Mouse (Mus musculus) adrenal gland, adult 2 months (tissue): ENCODE measurements around the gene Zc3h12a. TPM values are rescaled to one million over a fixed set of nuclear protein-coding genes. Genes with fewer than 3 reads are reported as not detected.

Experiments used
- DNase-seq: peaks from one replicate; pipeline ENCODE4 v3.0.0; 2021
- long read RNA-seq: library from polyadenylated mRNA; stranded (forward); transcript quantifications from one replicate; pipeline ENCODE4 v2.0.0, GENCODE M21; 2021
- polyA plus RNA-seq: library from polyadenylated mRNA; depleted of rRNA; stranded (reverse); fragments of >200 nt; gene quantifications from 2 replicates; pipeline ENCODE4 v1.2.3, GENCODE M21; 2012; rRNA removed
- total RNA-seq, 2 experiments: library from RNA; stranded (reverse); gene quantifications; 2 replicates each; pipeline ENCODE4 v1.2.3; 2021

The Zc3h12a gene
- 1 to 10 TPM; 6.0 to 7.0 TPM for total RNA-seq
- polyA plus RNA-seq = 7.8 and 8.9 TPM in 2 replicates
- long read RNA-seq, transcript Zc3h12a-201 (6 exons, 2,755 nt) = major isoform, 6 of 6 reads
- long read RNA-seq, partial matches to known transcripts = 0 of 6 reads
- long read RNA-seq, other reads (novel, unspliced or antisense) = 0 of 6 reads

GRCm38 (mm10) chr4:125127305-125128084 is at the start of gene Zc3h12a:
TSS of gene Zc3h12a (minus strand) at chr4:125127840.
- peak; percentile 96 for DNase-seq

- no peak for DNase-seq
Observed at GRCm38 (mm10) chr4:125176639-125177165, 49.1 kb upstream of the Zc3h12a start.

- DNase-seq = no peak
Observed at GRCm38 (mm10) chr4:125176190-125176589, 48.5 kb upstream of the Zc3h12a start.

GRCm38 (mm10) chr4:125175591-125175990 is 48.0 kb upstream of the Zc3h12a start:
- peak; percentile 83 for DNase-seq

- no peak for DNase-seq
Observed at GRCm38 (mm10) chr4:125174516-125175185, 47.0 kb upstream of the Zc3h12a start.

- DNase-seq = no peak
Observed at GRCm38 (mm10) chr4:125173150-125173549, 45.5 kb upstream of the Zc3h12a start.

GRCm38 (mm10) chr4:125172736-125173135 is 45.1 kb upstream of the Zc3h12a start:
- DNase-seq = no peak

GRCm38 (mm10) chr4:125167723-125168122 is 40.1 kb upstream of the Zc3h12a start:
- no peak for DNase-seq

GRCm38 (mm10) chr4:125164861-125165260 is 37.2 kb upstream of the Zc3h12a start:
- DNase-seq = no peak

GRCm38 (mm10) chr4:125162701-125163100 is 35.1 kb upstream of the Zc3h12a start:
- no peak for DNase-seq

GRCm38 (mm10) chr4:125161392-125161791 is 33.8 kb upstream of the Zc3h12a start:
- no peak for DNase-seq

GRCm38 (mm10) chr4:125160951-125161331 is 33.3 kb upstream of the Zc3h12a start:
- no peak for DNase-seq

GRCm38 (mm10) chr4:125160320-125160950 is 32.8 kb upstream of the Zc3h12a start:
- DNase-seq = peak; percentile 91

GRCm38 (mm10) chr4:125158581-125159317 is 31.1 kb upstream of the Zc3h12a start:
- DNase-seq = peak; percentile 67

- DNase-seq = peak; percentile 54
Observed at GRCm38 (mm10) chr4:125158081-125158480, 30.4 kb upstream of the Zc3h12a start.

GRCm38 (mm10) chr4:125157322-125157721 is 29.7 kb upstream of the Zc3h12a start:
- no peak for DNase-seq

GRCm38 (mm10) chr4:125155646-125156045 is 28.0 kb upstream of the Zc3h12a start:
- peak; percentile 69 for DNase-seq

- DNase-seq = no peak
Observed at GRCm38 (mm10) chr4:125153659-125154241, 26.1 kb upstream of the Zc3h12a start.

- DNase-seq = no peak
Observed at GRCm38 (mm10) chr4:125152469-125152868, 24.8 kb upstream of the Zc3h12a start.

GRCm38 (mm10) chr4:125149460-125149859 is 21.8 kb upstream of the Zc3h12a start:
- no peak for DNase-seq

GRCm38 (mm10) chr4:125147970-125148369 is 20.3 kb upstream of the Zc3h12a start:
- no peak for DNase-seq
